Mouse (Mus musculus): ENCODE results near the gene Btbd1.

Btbd1 gene

DNA sequence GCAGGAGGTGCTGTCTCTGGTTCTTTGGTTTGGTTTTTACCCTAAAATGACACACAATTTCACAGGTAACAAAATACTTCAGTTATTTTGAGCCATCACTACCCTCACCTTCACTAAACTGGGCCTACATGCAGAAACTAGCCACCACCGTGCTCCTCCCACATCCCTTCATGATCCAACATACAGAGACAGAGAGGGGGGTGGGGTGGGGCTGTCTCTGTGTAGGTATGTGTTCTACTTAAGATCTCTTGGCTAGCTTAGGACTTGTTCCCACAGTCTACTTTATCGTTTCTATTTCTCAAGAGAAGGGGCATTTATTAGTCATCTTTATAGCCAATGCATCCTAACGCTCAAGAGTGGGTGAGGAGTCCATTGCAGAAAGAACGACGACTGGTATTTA lies 40.7 kb downstream of the Btbd1 start:
- no peak for DNase-seq (ENCODE audit: low read depth)

DNA sequence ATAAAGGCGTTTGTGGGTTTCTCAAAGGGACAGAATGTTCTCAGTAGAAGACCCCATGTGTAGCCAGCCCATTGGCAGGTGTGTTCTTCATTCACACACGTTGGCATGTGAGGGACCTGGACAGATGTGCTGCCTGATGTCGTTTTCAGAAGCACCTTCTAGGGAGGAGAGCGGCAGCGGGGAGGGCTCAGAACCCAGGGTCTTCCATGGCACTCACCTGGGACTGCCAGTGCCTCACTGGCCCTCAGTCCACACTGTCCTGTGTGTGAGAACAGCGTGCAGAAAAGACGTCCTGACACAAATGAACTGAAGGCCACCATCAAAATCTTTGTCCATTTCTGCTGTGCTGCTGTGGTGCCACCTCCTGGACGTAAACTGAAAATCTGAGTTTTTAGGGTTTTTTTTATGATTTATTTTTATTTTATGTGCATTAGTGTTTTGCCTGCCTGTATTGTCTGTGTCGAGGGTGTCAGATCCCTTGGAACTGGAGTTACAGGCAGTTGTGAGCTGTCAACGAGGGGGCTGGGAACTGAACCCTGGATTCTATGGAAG lies 51.5 kb downstream of the Btbd1 start:
- peak; percentile 7 for DNase-seq (ENCODE audit: low read depth)

DNA sequence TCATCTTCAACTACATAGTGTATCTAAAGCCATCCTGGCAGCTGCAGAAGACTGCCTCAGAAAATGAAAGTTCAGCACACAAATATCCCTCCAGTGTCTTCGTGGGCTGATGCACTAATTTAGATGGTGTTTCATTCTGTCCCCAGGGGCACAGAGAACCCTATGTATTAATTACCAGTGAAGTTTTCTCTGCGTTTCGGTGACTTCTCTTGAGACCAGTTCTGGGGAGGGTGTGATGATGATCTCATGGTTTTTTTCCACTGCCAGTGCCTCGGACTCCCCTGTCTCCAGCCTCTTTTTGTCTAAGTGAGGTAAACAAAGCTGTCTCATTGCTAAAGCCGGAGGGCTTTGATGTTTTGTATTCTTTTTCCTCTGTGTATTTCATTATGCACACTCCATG lies 53.9 kb downstream of the Btbd1 start:
- no peak for DNase-seq (ENCODE audit: low read depth)

DNA sequence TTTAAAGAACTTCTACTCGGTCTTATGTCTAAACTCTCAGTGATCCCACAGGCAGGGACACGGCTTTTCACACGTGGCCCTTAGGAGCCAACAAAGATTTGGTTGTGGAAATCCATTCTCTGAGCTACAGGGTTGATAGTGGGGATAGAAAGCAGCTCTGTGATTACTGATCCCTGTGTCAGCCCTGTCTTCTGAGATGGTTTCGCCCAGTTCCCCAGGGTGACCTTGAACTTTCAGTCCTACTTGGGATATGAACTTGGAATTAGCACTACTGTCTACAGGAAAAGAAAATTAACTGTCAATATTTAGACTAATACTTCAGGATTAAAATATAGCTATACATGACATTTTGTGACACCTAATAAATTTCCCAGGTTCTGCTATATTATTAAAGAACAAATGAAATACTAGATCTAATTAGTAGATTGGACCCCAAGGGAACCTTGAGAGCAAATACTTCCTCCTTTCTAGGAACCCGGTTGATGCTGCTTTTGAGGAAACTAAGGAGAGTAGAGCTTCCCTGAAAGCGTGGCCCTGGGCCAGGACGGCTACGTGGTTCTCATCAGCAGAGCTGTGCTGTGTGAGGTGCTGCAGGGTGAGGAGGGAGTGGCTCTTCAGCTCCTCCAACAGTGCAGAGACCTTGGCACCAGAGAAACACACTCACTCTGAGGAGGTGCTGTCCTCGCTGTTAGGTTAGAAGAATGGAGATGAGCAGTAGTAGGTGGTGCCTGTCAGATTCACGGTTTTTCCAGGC lies 56.3 kb downstream of the Btbd1 start:
- no peak for DNase-seq (ENCODE audit: low read depth)

DNA sequence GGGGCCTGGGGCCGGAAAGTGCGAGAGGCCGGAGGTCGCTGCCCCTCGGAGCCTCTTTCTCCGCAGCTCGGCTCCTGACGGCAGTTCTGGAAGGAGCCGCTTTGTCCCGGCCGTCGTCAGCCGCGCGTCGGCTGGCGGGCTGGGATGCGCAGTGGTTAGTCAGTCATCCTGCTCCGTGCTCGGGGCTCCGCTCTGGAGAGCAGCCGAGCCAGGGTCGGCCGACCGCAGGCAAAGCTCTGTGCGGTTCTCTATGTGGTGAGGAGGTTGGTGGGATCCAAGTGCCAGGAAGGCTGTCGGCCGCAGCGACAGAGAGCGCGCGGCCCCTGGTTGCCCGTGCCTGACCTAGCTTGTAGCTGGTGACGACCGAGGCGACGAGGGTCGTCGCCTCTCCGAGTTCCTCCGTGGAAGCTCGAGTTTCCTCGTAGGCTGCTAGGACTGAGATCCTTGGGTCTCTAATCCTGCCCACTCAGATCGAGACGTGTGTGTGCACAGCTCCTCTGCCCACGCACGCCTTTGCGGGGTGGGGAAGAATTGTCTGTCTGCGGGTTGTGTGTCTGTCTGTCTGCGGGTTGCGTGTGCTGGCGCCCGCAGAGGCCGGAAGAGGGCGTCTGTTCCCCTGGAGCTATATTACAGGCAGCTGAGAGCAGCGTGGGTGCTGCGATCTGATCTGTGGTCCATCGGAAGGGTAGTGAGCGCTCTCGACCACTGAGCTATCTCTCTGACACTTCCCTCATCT lies 66.0 kb downstream of the Btbd1 start:
- DNase-seq (ENCODE audit: low read depth): no peak

DNA sequence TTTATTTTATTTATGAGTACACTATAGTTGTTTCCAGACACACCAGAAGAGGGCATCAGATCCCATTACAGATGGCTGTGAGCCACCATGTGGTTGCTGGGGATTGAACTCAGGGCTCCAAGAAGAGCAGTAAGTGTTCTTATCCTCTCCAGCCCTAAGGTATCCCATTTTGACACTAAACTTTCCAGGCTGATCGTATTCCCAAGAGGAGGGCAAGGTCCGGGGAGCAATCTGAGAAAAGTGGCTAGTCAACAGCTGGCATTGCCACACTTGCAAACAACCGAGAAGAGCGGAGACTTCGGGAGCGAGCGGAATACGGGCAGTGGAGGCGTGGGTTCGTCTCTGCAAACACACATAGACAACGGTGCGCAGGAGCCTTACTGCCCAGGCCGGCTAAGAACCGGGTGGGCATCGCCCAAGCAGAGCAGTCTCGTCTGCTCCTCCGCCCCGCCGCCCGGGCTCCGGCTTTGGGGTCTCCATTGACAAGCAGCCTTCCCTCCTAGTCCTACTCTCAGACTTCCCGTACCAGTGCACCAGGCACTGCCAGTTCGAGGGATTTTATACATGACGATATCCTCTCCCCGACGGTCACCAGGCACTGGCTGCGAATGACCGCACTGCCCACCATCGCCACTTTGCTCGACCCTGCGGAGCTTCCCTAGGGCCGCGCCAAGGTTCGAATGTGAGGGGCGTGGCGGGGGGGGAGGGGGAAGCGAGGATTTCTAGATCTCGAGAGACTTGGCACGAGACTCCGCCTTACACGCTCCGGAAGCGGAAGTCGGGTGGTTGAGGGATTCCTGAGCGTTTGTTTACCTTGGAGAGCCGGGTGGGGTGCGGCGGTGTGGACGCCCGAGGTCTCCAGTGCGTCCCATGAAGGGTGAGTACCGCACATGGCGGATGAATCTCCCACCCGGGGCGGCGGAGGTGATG lies 66.8 kb downstream of the Btbd1 start, which contains the start of gene Ramac:
Gene Ramac (plus strand): TSS at position 746 of the 930 bp plus-strand sequence.
- DNase-seq (ENCODE audit: low read depth): peak; percentile 67

DNA sequence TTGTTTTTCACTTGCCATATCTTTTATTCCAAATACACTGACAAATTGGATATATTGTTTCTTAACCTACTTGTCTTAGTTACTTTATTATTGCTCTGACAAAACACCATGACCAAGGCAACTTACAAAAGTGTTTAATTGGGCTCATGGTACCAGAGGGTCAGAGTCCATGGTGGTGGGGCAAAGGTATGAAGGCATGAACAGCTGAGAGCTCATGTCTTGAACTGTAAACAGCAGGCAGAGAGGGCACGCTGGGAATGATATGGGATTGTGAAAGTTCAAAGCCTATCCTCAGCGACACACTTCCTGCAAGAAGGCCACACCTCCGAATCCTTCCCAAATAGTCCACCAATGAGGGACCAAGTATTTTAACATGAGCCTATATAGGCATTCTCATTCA lies 81.3 kb downstream of the Btbd1 start:
- no peak for DNase-seq (ENCODE audit: low read depth)

DNA sequence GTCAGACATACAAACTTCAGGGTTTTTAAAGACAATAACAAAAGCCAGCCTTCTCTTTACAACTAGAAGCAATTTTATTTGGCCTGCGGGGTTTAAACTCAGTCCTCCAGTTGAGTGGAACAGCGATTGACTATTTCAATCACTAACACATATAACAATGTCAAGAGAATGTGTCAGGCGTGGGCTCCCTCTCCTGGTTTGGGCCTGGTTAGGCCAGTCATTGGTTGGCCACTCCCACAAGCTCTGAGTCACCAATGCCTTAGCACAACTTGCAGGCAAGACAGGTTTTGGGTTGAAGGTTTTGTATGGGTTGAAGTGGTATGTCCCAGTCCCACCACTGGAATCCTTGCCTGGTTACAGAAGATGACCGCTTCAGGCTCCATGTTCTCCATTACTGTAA lies 85.1 kb downstream of the Btbd1 start:
- DNase-seq (ENCODE audit: low read depth): peak; percentile 75

All from fibroblast of lung, adult 2 months (primary cell).